Mouse (Mus musculus) heart, embryonic 15.5 days (tissue): ENCODE results near the gene Ncf2. TPM values are rescaled to one million over a fixed set of nuclear protein-coding genes. Genes with fewer than 3 reads are reported as not detected.
A peak's percentile ranks its signal among the peaks of the same experiment; 100 is the strongest.
"Not testable (repeated sequence)": the region's sequence is repeated elsewhere in the genome, so short reads cannot be mapped to it uniquely, and the experiment has no call there.

Experiments used
- ATAC-seq: fragments of 200-750 bp; cut with Nextera tagmentation; replicated peaks from 2 replicates; pipeline ENCODE4 v1.8.0; 2017; ENCODE audit warnings: low read depth, moderate TSS enrichment; ENCODE audit not compliant: insufficient number of reproducible peaks, insufficient read depth, low FRiP score
- H3K27ac ChIP-seq: fragments of 300-500 bp; sonication (generic); 2 replicates; pipeline ENCODE4 v1.5.1; 2015; ENCODE audit warnings: mild to moderate bottlenecking, inconsistent platforms
- H3K27me3 ChIP-seq: fragments of 300-500 bp; sonication (generic); 2 replicates; pipeline ENCODE4 v1.6.1; 2015; ENCODE audit warnings: inconsistent platforms
- H3K36me3 ChIP-seq: fragments of 300-500 bp; sonication (generic); 2 replicates; pipeline ENCODE4 v1.6.1; 2015; ENCODE audit warnings: mild to moderate bottlenecking, inconsistent platforms
- H3K4me1 ChIP-seq: fragments of 300-500 bp; sonication (generic); replicated peaks from 2 replicates; pipeline ENCODE4 v1.6.1; 2015; ENCODE audit warnings: inconsistent platforms
- H3K4me2 ChIP-seq: fragments of 300-500 bp; sonication (generic); 2 replicates; pipeline ENCODE4 v1.6.1; 2015; ENCODE audit warnings: inconsistent platforms, mild to moderate bottlenecking, moderate library complexity
- H3K4me3 ChIP-seq: fragments of 300-500 bp; sonication (generic); 2 replicates; pipeline ENCODE4 v1.5.1; 2015; ENCODE audit warnings: mild to moderate bottlenecking, inconsistent platforms
- H3K9ac ChIP-seq: fragments of 300-500 bp; sonication (generic); 2 replicates; pipeline ENCODE4 v1.6.1; 2015; ENCODE audit warnings: mild to moderate bottlenecking, inconsistent platforms
- H3K9me3 ChIP-seq: fragments of 300-500 bp; sonication (generic); replicated peaks from 2 replicates; pipeline ENCODE4 v1.6.1; 2016; ENCODE audit warnings: inconsistent platforms
- WGBS: fragments of 180-500 bp; shearing (Covaris S2); methylation state at CpG from one replicate; pipeline ENCODE4 v1.1.7; 2015; ENCODE audit warnings: mixed read lengths; 5-methylcytosine and 5-hydroxymethylcytosine counted together
- polyA plus RNA-seq: library from polyadenylated mRNA; unstranded; fragments of >200 nt; fragmentation: Nextera tagmentation; extraction: Ambion mirVana; gene quantifications from 2 replicates; pipeline ENCODE4 v1.2.1, GENCODE M21; 2015

Ncf2 gene
- polyA plus RNA-seq, 1 experiment from 2014 or later = 3.3 TPM

DNA sequence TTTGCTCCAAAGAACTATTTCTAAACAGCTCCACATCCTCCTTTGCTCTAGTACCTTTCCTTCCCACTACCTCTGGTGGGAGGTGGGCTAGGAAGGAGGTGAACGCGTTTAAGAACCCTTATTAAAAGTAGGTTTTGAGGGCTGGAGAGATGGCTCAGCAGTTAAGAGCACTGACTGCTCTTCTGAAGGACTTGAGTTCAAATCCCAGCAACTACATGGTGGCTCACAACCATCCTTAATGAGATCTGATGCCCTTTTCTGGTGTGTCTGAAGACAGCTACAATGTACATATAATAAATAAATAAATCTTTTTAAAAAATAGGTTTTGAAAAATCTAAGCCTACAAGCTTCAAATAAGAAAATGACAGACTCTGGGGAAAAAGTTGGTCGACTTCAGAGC, 14.5 kb upstream of the Ncf2 start:
- WGBS = 80% methylated on average over 3 of the region's 3 CpGs
- not testable (repeated sequence) for H3K9me3 ChIP-seq, H3K27me3 ChIP-seq, H3K9ac ChIP-seq, H3K27ac ChIP-seq, ATAC-seq, H3K36me3 ChIP-seq, H3K4me1 ChIP-seq, H3K4me2 ChIP-seq, H3K4me3 ChIP-seq

DNA sequence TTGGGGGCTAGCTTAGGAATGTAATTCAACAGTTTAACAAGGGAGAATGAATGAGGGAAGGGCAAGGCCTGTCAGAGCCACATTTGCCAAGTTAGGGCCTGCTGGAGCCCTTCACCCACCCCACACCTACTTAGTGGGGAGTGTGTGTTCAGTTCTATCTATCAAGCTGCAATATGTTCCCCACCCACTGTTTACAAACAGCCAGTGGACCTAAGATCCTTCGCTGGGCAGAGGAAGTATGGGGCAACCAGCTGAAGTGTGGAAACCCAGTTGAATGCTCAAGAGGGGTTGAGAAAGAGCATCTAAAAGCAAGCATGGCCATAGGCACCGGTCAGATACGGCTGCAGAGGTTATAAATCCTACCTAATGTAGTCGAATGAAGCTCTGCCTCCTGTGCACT, 13.0 kb upstream of the Ncf2 start:
- Histone ChIP-seq H3K36me3 (no peaks in the 10 kb centered on the region), H3K4me1 (peaks cover 13% of the 10 kb centered on the region), H3K27ac (no peak overlapping the region), H3K9me3 (no peaks in the 10 kb centered on the region), H3K4me3 (no peak overlapping the region), H3K4me2 (no peak overlapping the region), H3K27me3 (no peaks in the 10 kb centered on the region), H3K9ac (no peak overlapping the region)
- WGBS = 79% methylated on average over 4 of the region's 4 CpGs
- ATAC-seq = no peak

DNA sequence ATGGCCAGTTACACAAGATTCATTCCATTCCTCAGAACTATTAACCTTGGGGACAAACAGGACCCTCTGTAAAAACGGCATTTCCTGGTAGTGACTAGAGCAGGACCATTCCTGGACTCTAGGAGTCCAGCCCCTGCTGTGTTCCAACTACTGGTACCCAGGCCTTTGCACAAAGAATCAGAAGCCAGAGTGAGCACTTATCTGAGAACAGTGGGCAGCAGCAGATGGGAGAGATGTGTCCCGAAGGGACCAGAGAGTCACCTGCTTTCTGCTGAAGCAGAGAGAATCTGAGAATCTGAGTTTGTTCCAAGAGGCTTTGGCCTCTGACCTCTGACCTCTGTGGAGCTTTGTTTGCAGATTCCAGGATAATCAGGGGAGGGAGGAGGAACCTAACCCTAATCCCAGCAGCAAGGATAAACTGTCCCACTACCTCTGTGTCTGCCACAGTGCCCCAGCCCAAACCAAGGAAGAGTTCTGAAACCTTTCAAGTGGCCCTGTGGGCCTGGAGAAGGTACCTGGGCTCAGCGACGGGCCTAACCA, 11.8 kb upstream of the Ncf2 start:
- H3K4me1 ChIP-seq = peaks cover 19% of the 10 kb centered on the region
- no peaks in the 10 kb centered on the region for H3K36me3 ChIP-seq
- no peaks in the 10 kb centered on the region for H3K9me3 ChIP-seq
- no peaks in the 10 kb centered on the region for H3K27me3 ChIP-seq
- no peak overlapping the region for H3K27ac ChIP-seq
- no peak overlapping the region for H3K4me2 ChIP-seq
- no peak overlapping the region for H3K4me3 ChIP-seq
- H3K9ac ChIP-seq = no peak overlapping the region
- WGBS = 60% methylated on average over 4 of the region's 4 CpGs
- ATAC-seq = no peak

DNA sequence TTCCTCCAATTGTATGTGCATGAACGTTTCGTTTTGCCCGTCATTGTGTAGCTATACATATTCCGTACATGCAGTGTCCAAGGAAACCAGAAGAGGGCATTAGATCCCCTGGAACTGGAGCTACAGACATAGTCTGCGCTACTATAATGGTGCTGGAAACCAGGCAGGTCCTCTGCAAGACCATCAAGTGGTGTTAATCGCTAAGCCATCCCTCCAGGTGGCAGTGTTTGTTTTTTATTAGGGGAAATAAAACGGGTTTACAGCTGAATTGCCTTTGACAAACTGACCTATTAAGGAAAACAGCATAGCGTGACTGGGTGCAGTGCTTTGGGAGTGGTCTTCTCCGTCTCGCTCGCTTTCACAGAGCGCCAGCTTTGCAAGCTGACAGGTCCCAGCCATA, 9.7 kb upstream of the Ncf2 start:
- Histone ChIP-seq H3K9me3 (no peaks in the 10 kb centered on the region), H3K27me3 (no peaks in the 10 kb centered on the region), H3K4me3 (no peak overlapping the region), H3K27ac (peak overlapping the region; percentile 50; the same call in 1 of the 2 replicates), H3K9ac (no peak overlapping the region), H3K4me1 (peaks cover 19% of the 10 kb centered on the region), H3K4me2 (peak overlapping the region; percentile 32), H3K36me3 (no peaks in the 10 kb centered on the region)
- ATAC-seq = no peak; the same call in 1 of the 2 replicates
- 21% methylated on average over 12 of the region's 12 CpGs for WGBS

DNA sequence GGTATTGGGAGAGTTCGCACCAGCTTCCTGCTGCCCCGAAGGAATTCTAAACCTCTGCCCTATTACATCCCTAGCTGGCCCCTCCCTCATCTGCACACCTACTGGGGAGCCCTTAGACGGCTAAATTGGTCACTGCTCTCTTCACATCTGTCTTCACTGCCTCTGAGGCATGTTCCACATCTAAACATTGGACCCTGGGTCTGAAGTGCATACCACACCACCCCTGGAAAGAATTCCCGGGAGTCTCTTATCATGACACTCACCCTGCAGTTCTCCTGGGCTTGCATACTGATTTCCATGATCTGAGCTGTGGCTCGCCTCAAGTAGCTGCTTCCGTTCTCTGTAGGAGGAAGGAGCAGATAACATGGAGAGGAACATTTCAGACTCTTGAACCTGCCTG, 9.2 kb upstream of the Ncf2 start:
- Histone ChIP-seq H3K9ac (no peak overlapping the region), H3K27me3 (no peaks in the 10 kb centered on the region), H3K4me3 (no peak overlapping the region), H3K36me3 (no peaks in the 10 kb centered on the region), H3K27ac (peak overlapping the region; percentile 50), H3K4me2 (peak overlapping the region; percentile 32; the same call in 1 of the 2 replicates), H3K4me1 (peaks cover 19% of the 10 kb centered on the region), H3K9me3 (no peaks in the 10 kb centered on the region)
- peak; percentile 55; the same call in 1 of the 2 replicates for ATAC-seq
- 7% methylated on average over 6 of the region's 6 CpGs for WGBS

DNA sequence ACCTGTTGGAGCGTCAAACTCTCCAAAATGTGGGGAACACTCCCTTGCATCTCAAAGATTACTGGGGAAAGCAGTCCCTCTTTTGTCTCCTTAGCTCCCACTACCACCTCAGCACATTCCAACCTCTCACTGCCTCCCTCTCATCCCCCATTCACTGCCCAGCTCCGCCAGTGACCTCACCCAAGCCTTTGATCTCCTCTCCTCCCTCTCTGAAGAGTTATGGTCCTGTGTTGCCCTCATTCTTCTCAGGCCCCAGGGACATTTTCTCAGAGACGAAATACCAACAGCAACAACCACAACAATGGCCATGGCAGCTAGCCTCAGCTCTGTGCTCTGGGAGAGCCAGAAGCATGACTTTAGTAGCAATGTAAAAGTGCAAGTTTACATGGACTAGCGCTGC, 8.7 kb upstream of the Ncf2 start:
- no peaks in the 10 kb centered on the region for H3K9me3 ChIP-seq
- peak overlapping the region; percentile 50 for H3K27ac ChIP-seq
- no peaks in the 10 kb centered on the region for H3K27me3 ChIP-seq
- H3K4me1 ChIP-seq = peaks cover 21% of the 10 kb centered on the region
- H3K4me3 ChIP-seq = no peak overlapping the region
- H3K36me3 ChIP-seq = no peaks in the 10 kb centered on the region
- WGBS = 29% methylated on average over 4 of the region's 4 CpGs
- no peak for ATAC-seq
- no peak overlapping the region for H3K9ac ChIP-seq
- H3K4me2 ChIP-seq = 0 out of 2 replicates have a peak overlapping the region, but pooled peaks have one; percentile 32

DNA sequence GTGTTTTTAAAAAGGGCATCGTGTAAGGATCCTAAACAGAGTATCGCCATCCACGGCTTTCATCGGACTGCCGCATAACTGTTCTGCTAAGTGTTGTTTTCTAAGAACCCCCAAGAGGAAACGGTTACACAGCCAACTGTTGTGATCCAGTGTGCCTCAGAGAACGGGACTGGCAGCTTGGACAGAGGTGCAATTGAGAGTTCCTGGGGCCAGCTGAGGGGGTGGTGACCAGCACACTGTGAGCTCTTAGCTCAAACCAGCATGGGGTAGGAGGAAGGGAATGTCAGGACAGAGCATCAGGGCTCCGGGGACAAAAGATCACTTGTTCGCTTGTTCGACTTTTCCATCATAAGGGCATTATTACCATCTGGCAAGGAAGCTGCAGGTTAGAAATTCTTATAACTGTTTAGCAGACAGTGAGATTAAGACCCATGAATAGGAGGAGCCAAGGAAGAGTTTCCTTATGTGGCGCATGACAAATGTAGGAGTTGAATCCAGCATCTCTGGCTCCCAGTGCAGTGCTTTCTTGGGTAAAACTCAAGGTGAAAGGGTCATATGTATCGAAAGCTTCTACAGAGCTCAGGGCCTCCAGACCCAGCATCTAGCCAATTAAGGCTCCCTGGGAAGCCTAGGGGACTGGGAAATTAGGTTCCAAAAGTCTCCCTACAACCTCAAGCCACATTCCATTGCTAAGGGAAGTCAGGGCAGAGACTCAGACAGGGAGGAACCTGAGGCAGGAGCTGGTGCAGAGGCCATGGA, 7.1 kb upstream of the Ncf2 start:
- no peak overlapping the region for H3K9ac ChIP-seq
- no peak for ATAC-seq
- no peaks in the 10 kb centered on the region for H3K27me3 ChIP-seq
- no peaks in the 10 kb centered on the region for H3K9me3 ChIP-seq
- no peaks in the 10 kb centered on the region for H3K36me3 ChIP-seq
- WGBS = 61% methylated on average over 12 of the region's 12 CpGs
- H3K4me1 ChIP-seq = peaks cover 21% of the 10 kb centered on the region
- no peak overlapping the region for H3K4me2 ChIP-seq
- no peak overlapping the region for H3K27ac ChIP-seq
- H3K4me3 ChIP-seq = no peak overlapping the region

DNA sequence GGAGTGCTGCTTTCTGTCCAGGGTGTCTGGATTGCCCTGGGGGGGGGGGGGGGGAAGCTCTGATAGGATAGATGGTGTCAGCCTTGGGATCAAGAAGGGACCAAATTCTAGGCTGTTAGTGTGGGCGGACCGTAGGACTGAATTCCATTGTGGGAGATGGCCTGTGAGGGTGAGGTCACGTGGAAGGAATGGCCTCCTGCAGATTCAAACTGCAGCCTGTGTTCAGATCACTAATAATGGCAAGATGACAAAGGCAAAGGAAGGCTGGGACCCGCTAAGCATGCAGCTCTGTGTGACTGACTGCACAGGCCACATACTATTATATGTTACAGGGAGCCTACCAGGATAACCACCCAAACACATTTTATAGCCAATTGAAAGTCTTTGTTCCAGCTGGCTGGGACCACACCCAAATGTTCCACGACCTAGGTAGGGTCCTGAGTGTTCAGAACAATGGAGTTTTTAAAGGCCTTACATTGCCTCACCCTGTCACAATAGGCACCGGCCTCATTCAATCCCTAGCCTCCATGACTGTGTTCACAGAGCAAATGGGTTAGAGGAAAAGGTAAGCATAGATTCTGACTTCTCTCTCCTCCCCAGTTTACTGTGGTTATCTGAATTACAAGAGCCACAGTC, 6.4 kb upstream of the Ncf2 start:
- Histone ChIP-seq H3K4me2 (no peak overlapping the region), H3K9ac (no peak overlapping the region), H3K4me1 (peaks cover 21% of the 10 kb centered on the region), H3K9me3 (no peaks in the 10 kb centered on the region), H3K27ac (no peak overlapping the region), H3K36me3 (no peaks in the 10 kb centered on the region), H3K27me3 (no peaks in the 10 kb centered on the region), H3K4me3 (no peak overlapping the region)
- 60% methylated on average over 6 of the region's 6 CpGs for WGBS
- ATAC-seq = no peak

DNA sequence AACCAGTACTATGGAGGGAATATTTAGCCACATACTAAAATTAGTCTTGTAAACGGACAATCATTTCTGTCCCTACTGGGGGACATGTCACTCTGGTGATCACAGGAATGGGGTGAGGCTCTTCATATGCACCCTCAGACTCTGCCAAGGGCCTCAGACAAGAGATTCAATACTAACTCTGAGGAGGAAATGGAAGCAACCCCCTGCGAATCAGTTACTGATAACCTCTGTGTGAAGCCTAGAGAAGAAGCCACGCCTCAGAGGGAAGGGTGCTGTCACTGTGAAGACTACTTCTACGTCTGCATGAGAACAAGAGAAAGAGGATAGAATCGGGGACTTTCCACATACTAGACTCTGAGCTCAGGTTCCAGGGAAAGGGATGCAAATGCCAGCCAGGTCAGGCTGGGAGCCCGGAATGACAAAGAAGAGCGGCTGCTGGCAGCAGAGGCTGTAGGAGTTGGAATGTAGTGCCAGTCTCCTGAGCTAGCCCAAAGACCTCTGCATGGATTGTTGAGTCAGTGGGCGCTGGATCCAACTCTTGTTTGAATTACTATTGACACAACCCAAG, 4.2 kb upstream of the Ncf2 start:
- H3K9ac ChIP-seq = no peak overlapping the region
- no peak overlapping the region for H3K4me2 ChIP-seq
- peaks cover 25% of the 10 kb centered on the region for H3K4me1 ChIP-seq
- ATAC-seq = no peak
- 48% methylated on average over 8 of the region's 8 CpGs for WGBS
- H3K36me3 ChIP-seq = no peaks in the 10 kb centered on the region
- no peak overlapping the region for H3K4me3 ChIP-seq
- H3K27me3 ChIP-seq = no peaks in the 10 kb centered on the region
- H3K9me3 ChIP-seq = no peaks in the 10 kb centered on the region
- no peak overlapping the region for H3K27ac ChIP-seq

DNA sequence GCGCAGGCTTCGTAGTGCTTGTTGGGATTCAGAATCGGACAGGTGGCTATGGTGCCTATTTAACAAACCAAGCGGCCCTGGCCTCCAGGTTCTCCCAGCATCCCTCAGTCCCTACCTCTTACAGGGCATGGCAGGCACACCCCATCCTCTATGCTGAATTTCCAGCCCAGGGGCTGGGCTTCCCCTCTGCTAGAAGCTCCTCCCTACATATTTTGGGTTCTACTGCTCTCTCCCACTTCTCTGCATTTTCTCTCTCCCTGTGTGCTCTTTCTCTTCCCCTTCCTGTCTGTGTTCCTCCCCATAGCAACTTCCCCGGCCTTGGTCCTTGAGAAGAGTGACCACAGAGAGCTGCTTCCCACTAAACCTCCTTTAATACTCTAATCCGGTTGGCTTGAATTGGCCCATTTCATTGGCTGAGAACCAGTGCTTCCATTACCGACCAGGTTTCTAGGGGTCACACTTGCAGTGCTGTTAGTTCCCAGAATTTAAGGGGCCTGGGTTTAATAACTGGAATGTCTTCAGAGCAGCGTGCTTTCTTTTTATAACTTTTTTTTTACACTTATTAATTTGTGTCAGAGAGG, 3.2 kb upstream of the Ncf2 start:
- H3K4me2 ChIP-seq = no peak overlapping the region
- H3K27me3 ChIP-seq = no peaks in the 10 kb centered on the region
- H3K4me3 ChIP-seq = no peak overlapping the region
- H3K27ac ChIP-seq = no peak overlapping the region
- no peaks in the 10 kb centered on the region for H3K9me3 ChIP-seq
- no peaks in the 10 kb centered on the region for H3K36me3 ChIP-seq
- peaks cover 19% of the 10 kb centered on the region for H3K4me1 ChIP-seq
- WGBS = 81% methylated on average over 8 of the region's 8 CpGs
- no peak overlapping the region for H3K9ac ChIP-seq
- ATAC-seq = no peak

DNA sequence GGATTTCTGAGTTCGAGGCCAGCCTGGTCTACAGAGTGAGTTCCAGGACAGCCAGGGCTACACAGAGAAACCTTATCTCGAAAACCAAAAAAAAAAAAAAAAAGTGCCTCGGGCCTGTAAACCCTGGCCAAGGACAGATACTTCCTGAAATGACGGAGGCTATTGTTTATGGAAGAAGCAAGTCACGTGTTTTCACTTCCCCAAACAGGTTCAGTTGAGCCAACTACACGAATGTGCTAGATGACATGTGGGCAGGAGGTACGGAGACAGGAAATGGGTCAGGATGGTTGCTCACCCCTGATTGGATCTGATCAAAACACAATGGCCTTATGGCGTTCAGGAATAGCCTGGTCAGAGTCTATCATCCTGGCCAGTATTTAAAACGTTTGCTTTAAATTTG, 1.9 kb upstream of the Ncf2 start:
- Histone ChIP-seq H3K27ac (peak overlapping the region; percentile 45; the same call in 1 of the 2 replicates), H3K9me3 (no peaks in the 10 kb centered on the region), H3K4me2 (no peak overlapping the region), H3K27me3 (no peaks in the 10 kb centered on the region), H3K36me3 (no peaks in the 10 kb centered on the region), H3K4me1 (peaks cover 13% of the 10 kb centered on the region), H3K9ac (no peak overlapping the region), H3K4me3 (no peak overlapping the region)
- peak; percentile 32; the same call in 1 of the 2 replicates for ATAC-seq
- 56% methylated on average over 9 of the region's 9 CpGs for WGBS
